Mouse (Mus musculus) testis, adult 2 months (tissue): ENCODE data around the gene Ugt1a2.

ENCODE experiments used
- CTCF ChIP-seq: fragments of 200-500 bp; IDR thresholded peaks from 2 replicates; pipeline ENCODE4 v1.5.1; 2012; ENCODE audit warnings: low read depth, mild to moderate bottlenecking, inconsistent platforms, low read length, moderate library complexity; ENCODE audit not compliant: control insufficient read depth, insufficient read depth, insufficient replicate concordance
- POLR2A ChIP-seq: fragments of 200-500 bp; IDR thresholded peaks from 2 replicates; pipeline ENCODE4 v1.6.1; 2012; ENCODE audit warnings: low read depth, mild to moderate bottlenecking, inconsistent platforms, low read length, moderate library complexity; ENCODE audit not compliant: control insufficient read depth

DNA sequence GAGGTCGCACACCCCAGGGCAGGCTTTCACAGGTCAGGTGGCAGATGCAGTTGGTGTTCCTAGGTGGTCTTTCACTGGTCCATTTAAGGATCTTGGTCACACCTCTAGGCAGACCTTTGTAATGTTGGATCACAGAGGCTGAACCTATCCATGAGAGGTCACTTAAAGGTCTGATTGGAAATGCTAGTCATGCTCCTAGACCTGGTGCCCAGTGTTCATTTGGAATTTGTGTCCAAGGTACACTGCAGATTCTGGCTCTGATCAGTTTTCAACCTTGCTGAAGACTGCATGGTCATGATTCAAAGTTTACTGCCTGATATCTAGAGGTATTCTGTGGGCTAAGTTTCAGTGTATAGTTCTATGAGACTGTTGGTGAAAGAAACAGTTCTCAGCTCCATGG, 20.7 kb upstream of the Ugt1a2 start:
- TF ChIP-seq CTCF (no peak), POLR2A (no peak)
